Comparison of ENCODE assay signal across 9 mouse cellular contexts in genomic region chr5:130950894-130951400, GRCm38 (mm10).
DNase-seq lines count a peak whose midpoint lies in the region; ATAC-seq and TF ChIP-seq lines count a peak whose summit lies in the region.
"Had no signal": no experiment of that assay in that cellular context is flagged by ENCODE, and none has a peak within 500 bp of the region (broad histone marks: within the 10 kb centered on the region; RNA-seq: fewer than 3 reads in every experiment).

No protein-coding gene starts in this region.

- peak; percentile 79 for ATAC-seq in lung, embryonic 14.5 days (ENCODE audit: insufficient read depth)
- ATAC-seq in embryonic facial prominence, embryonic 14.5 days (ENCODE audit: low read depth), result peak; percentile 84
- ATAC-seq in megakaryocyte-erythroid progenitor cell, adult 5-6 weeks (replicated peaks; ENCODE audit: low FRiP score, low TSS enrichment, poor library complexity, severe bottlenecking), result no peak

- H3K4me1 ChIP-seq in cerebellum, adult 2 months (ENCODE audit: control insufficient read depth, insufficient read depth, low read length), result no peaks in the 10 kb centered on the region; the same call in 1 of the 2 replicates
- no peaks in the 10 kb centered on the region for H3K4me1 ChIP-seq in lung, embryonic 14.5 days (ENCODE audit: insufficient read depth)
- H3K4me1 ChIP-seq in embryonic facial prominence, embryonic 14.5 days (ENCODE audit: control insufficient read depth, insufficient read depth, low read length), result peaks cover 6% of the 10 kb centered on the region; the same call in 1 of the 2 replicates
- H3K4me1 ChIP-seq: heart, embryonic 15.5 days had no signal

- WGBS in cerebellum, adult 2 months, result 50% methylated on average over 6 of the region's 6 CpGs
- 40% methylated on average over 6 of the region's 6 CpGs for WGBS in lung, embryonic 14.5 days
- WGBS in embryonic facial prominence, embryonic 14.5 days, result 38% methylated on average over 6 of the region's 6 CpGs

- no peak overlapping the region for H3K27ac ChIP-seq in cerebellum, adult 2 months (ENCODE audit: insufficient read depth, low read length)
- H3K27ac ChIP-seq in lung, embryonic 14.5 days (ENCODE audit: low read depth), result peak overlapping the region; percentile 54
- H3K27ac ChIP-seq in embryonic facial prominence, embryonic 14.5 days (replicated peaks; ENCODE audit: low read depth, low read length), result peak overlapping the region; percentile 55
- H3K27ac ChIP-seq: heart, embryonic 15.5 days had no signal

- H3K27me3 ChIP-seq in cerebellum, adult 2 months (ENCODE audit: control insufficient read depth, insufficient read depth, low read length), result no peaks in the 10 kb centered on the region
- no peaks in the 10 kb centered on the region for H3K27me3 ChIP-seq in lung, embryonic 14.5 days (ENCODE audit: insufficient read depth, low read length)
- H3K27me3 ChIP-seq in embryonic facial prominence, embryonic 14.5 days (replicated peaks; ENCODE audit: control insufficient read depth, insufficient read depth, low read length), result no peaks in the 10 kb centered on the region
- H3K27me3 ChIP-seq: heart, embryonic 15.5 days had no signal

- no peak for TF ChIP-seq POLR2A in cerebellum, adult 2 months (IDR thresholded peaks at IDR 0.05; ENCODE audit: borderline replicate concordance, insufficient read depth, low read length)

- no peaks in the 10 kb centered on the region for H3K36me3 ChIP-seq in lung, embryonic 14.5 days (ENCODE audit: insufficient read depth)
- H3K36me3 ChIP-seq in embryonic facial prominence, embryonic 14.5 days (ENCODE audit: control insufficient read depth, insufficient read depth, low read length), result no peaks in the 10 kb centered on the region
- H3K36me3 ChIP-seq: heart, embryonic 15.5 days had no signal

- DNase-seq in cerebellum, adult 2 months, result no peak
- no peak for DNase-seq in cerebellum, adult 11-12 months
- DNase-seq in lung, embryonic 14.5 days, result peak; percentile 48
- no peak for DNase-seq in lung, postnatal 14 days
- peak; percentile 84 for DNase-seq in embryonic facial prominence, embryonic 14.5 days (ENCODE audit: low spot score)
- peak; percentile 1 for DNase-seq in naive thymus-derived CD4-positive, alpha-beta T cell, adult 2 months (ENCODE audit: low read depth)
- no peak for DNase-seq in adrenal gland, postnatal 4 days (ENCODE audit: low spot score in 2 of 2)

- no peak overlapping the region for H3K4me2 ChIP-seq in lung, embryonic 14.5 days
- no peak overlapping the region for H3K4me2 ChIP-seq in embryonic facial prominence, embryonic 14.5 days (ENCODE audit: low read depth, low read length)
- H3K4me2 ChIP-seq: heart, embryonic 15.5 days had no signal

- H3K4me3 ChIP-seq in cerebellum, adult 2 months (replicated peaks; ENCODE audit: insufficient read depth, low read depth, low read length), result no peak overlapping the region
- H3K4me3 ChIP-seq in lung, embryonic 14.5 days (ENCODE audit: low read depth, low read length), result no peak overlapping the region
- no peak overlapping the region for H3K4me3 ChIP-seq in embryonic facial prominence, embryonic 14.5 days (ENCODE audit: low read depth, low read length)
- H3K4me3 ChIP-seq: heart, embryonic 15.5 days had no signal

- no peak overlapping the region for H3K9ac ChIP-seq in lung, embryonic 14.5 days
- H3K9ac ChIP-seq in embryonic facial prominence, embryonic 14.5 days (ENCODE audit: low read depth, low read length), result no peak overlapping the region
- H3K9ac ChIP-seq: heart, embryonic 15.5 days had no signal

- no peaks in the 10 kb centered on the region for H3K9me3 ChIP-seq in lung, embryonic 14.5 days (ENCODE audit: low read depth, low read length)
- peaks cover 5% of the 10 kb centered on the region; the same call in 1 of the 2 replicates for H3K9me3 ChIP-seq in embryonic facial prominence, embryonic 14.5 days (ENCODE audit: control insufficient read depth, low read length)
- H3K9me3 ChIP-seq: heart, embryonic 15.5 days had no signal

- peak; percentile 59 for TF ChIP-seq CTCF in cerebellum, adult 2 months (IDR thresholded peaks at IDR 0.05; ENCODE audit: borderline replicate concordance, insufficient read depth, low read depth, low read length)
- peak; percentile 67 for TF ChIP-seq CTCF in lung, embryonic 14.5 days (IDR thresholded peaks at IDR 0.05; ENCODE audit: low read depth)

Comparison
In these comparisons a context has a peak if more than half of its experiments do, and no peak if none do; other contexts are left out.
1. DNase-seq: peak in lung, embryonic 14.5 days (single experiment), embryonic facial prominence, embryonic 14.5 days (single experiment) and naive thymus-derived CD4-positive, alpha-beta T cell, adult 2 months (single experiment); none in cerebellum, adult 2 months (0 of 2), cerebellum, adult 11-12 months (single experiment), lung, postnatal 14 days (single experiment) and adrenal gland, postnatal 4 days (0 of 2).